Mouse (Mus musculus) sigmoid colon, adult 10 weeks (tissue): ENCODE measurements around the gene Slc39a11. TPM values are rescaled to one million over a fixed set of nuclear protein-coding genes. Genes with fewer than 3 reads are reported as not detected.

Experiments
- polyA plus RNA-seq: library from polyadenylated mRNA; stranded (reverse); fragments of 350-450 nt; fragmentation: Illumina TruSeq; extraction: RNeasy Lipid Tissue Mini Kit (QIAGEN cat#74804); gene quantifications from one replicate; pipeline ENCODE4 v1.2.3, GENCODE M21; 2014; ENCODE audit warnings: low read depth, low replicate concordance

Slc39a11 gene
- 25.5 TPM for polyA plus RNA-seq

DNA sequence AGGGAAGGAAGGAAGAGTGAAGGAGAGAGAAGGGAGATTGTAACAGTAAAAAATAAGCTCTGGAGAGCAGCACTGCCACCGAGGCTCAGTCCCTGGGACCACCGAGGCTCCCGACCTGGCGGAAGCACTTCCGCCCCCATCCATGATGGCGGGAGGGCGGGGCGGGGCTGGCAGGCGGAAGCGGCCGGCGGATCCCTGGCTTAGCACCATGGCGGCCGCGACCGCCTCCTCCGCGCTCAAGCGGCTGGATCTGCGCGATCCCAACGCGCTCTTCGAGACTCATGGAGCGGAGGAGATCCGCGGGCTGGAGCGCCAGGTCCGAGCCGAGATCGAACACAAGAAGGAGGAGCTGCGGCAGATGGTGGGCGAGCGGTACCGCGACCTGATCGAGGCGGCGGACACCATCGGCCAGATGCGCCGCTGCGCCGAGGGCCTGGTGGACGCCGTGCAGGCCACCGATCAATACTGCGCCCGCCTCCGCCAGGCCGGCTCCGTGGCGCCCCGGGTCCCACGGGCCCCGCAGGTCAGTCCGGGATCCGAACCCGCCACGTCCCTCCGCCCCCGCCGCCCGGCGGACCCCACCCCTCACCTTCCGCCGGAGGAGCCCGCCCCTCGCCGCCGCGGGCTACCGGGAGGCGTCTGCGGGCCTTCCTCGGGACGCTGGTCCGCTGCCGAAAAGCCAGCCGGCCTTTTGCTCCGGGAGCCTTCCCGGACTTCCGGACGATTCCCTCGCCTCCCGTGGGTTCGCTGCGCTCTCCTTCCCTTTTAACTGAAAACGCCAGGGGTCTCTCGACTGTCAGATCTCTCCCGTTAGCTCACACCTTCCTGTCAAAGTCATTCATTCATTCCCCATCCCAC, at the start of gene Slc39a11:
Gene Slc39a11, minus strand, starts transcription at position 727 of the 858 bp plus-strand sequence.

GRCm38 (mm10) chr11:113683957-113684706, 34.3 kb upstream of the Slc39a11 start, which contains the start of the genes Fam104a and D11Wsu47e:
TSS of gene Fam104a (minus strand) at chr11:113684155.
TSS of gene D11Wsu47e (plus strand) at chr11:113684412.

GRCm38 (mm10) chr11:113648690-113649352, 1.1 kb downstream of the Slc39a11 start, which contains the start of gene Cog1:
TSS of gene Cog1 (plus strand) at chr11:113649169.

GRCm38 (mm10) chr11:113618672-113619419, 31.0 kb downstream of the Slc39a11 start, which contains the start of gene Sstr2:
TSS of gene Sstr2 (plus strand) at chr11:113619342.

Other genes with a start within 250 kb of the Slc39a11 start
- gene Sstr2, start 30.7 kb downstream of the Slc39a11 start, polyA plus RNA-seq, result 1.2 TPM
- 6.3 TPM for gene Cog1, start 910 bp downstream of the Slc39a11 start, polyA plus RNA-seq
- 10.6 TPM for gene Fam104a, start 34.1 kb upstream of the Slc39a11 start, polyA plus RNA-seq
- 5.2 TPM for gene D11Wsu47e, start 34.3 kb upstream of the Slc39a11 start, polyA plus RNA-seq
- not detected for gene Cpsf4l, start 59.9 kb upstream of the Slc39a11 start, polyA plus RNA-seq
- 2.1 TPM for gene Cdc42ep4, start 101.8 kb upstream of the Slc39a11 start, polyA plus RNA-seq